Comparison of ENCODE assay signal across 8 mouse cellular contexts in the genomic region with DNA sequence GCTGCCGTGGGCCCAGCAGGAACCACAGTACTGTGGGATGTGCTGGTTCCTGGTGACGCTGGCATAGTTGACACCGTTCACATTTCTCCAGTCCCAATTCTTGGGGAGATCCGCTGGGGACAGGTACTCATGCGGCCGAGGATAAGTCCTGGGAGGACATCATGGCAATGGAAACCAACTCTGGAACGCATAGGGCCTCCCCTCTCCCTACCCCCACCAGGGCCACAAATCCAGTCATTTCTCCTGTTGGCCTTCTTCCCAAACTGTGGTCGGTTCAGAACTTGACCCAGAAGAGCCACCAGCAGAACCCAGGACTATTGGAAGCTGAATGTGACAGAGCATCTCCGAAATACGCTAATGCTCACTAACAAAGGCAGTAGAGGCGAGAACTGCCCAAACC. TPM values are rescaled to one million over a fixed set of nuclear protein-coding genes. Genes with fewer than 3 reads are reported as not detected.
DNase-seq lines count a peak whose midpoint lies in the region; ATAC-seq and TF ChIP-seq lines count a peak whose summit lies in the region.

No protein-coding gene starts in this region.

- peaks cover 56% of the 10 kb centered on the region for H3K79me2 ChIP-seq in macrophage (ENCODE audit: inconsistent target)

- peak overlapping the region; percentile 82 for H3K9ac ChIP-seq in heart, embryonic 13.5 days
- peak overlapping the region; percentile 68 for H3K9ac ChIP-seq in ES-E14 (ENCODE audit: insufficient read depth, low read depth, low read length, poor library complexity, severe bottlenecking)
- peak overlapping the region; percentile 68 for H3K9ac ChIP-seq in forebrain, postnatal 0 days

- peak overlapping the region; percentile 88 for H3K4me2 ChIP-seq in heart, embryonic 13.5 days
- H3K4me2 ChIP-seq in forebrain, postnatal 0 days (ENCODE audit: low read depth), result peak overlapping the region; percentile 83

- DNase-seq in heart, adult 18-20 months, result no peak
- DNase-seq in ES-E14 (ENCODE audit: low read depth, low spot score), result no peak
- peak; percentile 25 for DNase-seq in forebrain, postnatal 0 days
- no peak for DNase-seq in left cerebral cortex, postnatal 14 days (ENCODE audit: low spot score in 2 of 2)
- no peak for DNase-seq in yolk sac, embryonic 10.5 days (ENCODE audit: low spot score)

- in situ Hi-C loops in ES-E14 (cut with MboI; ENCODE audit: low sequenced_read_pairs in 2 of 2, unreplicated experiment in 2 of 2), result no loop called here

- no peak for ATAC-seq in heart, embryonic 13.5 days (ENCODE audit: extremely low read depth, insufficient number of reproducible peaks, low FRiP score, low TSS enrichment)
- peak; percentile 7; the same call in 1 of the 2 replicates for ATAC-seq in forebrain, postnatal 0 days
- no peak for ATAC-seq in frontal cortex, adult (ENCODE audit: low TSS enrichment)

- no peaks in the 10 kb centered on the region for H3K27me3 ChIP-seq in heart, embryonic 13.5 days (replicated peaks)
- H3K27me3 ChIP-seq in forebrain, postnatal 0 days (ENCODE audit: insufficient read depth, low read length), result no peaks in the 10 kb centered on the region

- intact Hi-C loops in left cerebral cortex, postnatal 14 days (cut with DNase I), result no loop called here

- TF ChIP-seq CTCF in forebrain, postnatal 0 days (IDR thresholded peaks at IDR 0.05; ENCODE audit: low read depth), result no peak

- 67% methylated on average over 11 of the region's 11 CpGs for WGBS in heart, embryonic 13.5 days
- WGBS in forebrain, postnatal 0 days, result 65% methylated on average over 11 of the region's 11 CpGs
- 43% methylated on average over 11 of the region's 11 CpGs for WGBS in macrophage (ENCODE audit: missing documents)

- H3K4me1 ChIP-seq in heart, embryonic 13.5 days, result peaks cover 37% of the 10 kb centered on the region
- peaks cover 0 to 30% of the 10 kb centered on the region in 2 experiments; a peak in 2 of 4 replicates for H3K4me1 ChIP-seq in ES-E14 (ENCODE audit: control insufficient read depth in 2 of 2, insufficient read depth in 2 of 2, low read length in 2 of 2, poor library complexity in 1 of 2)
- H3K4me1 ChIP-seq in forebrain, postnatal 0 days (ENCODE audit: insufficient read depth), result peaks cover 12% of the 10 kb centered on the region

- no peak overlapping the region for H3K27ac ChIP-seq in heart, embryonic 13.5 days (replicated peaks)
- H3K27ac ChIP-seq in ES-E14 (ENCODE audit: insufficient read depth, low read depth, low read length, poor library complexity, severe bottlenecking), result no peak overlapping the region
- peak overlapping the region; percentile 50; the same call in 1 of the 2 replicates for H3K27ac ChIP-seq in forebrain, postnatal 0 days (ENCODE audit: low read depth, low read length)
- peak overlapping the region; percentile 99 for H3K27ac ChIP-seq in macrophage

- peaks cover 20% of the 10 kb centered on the region for H3K36me3 ChIP-seq in heart, embryonic 13.5 days
- H3K36me3 ChIP-seq in ES-E14 (ENCODE audit: control insufficient read depth, insufficient read depth, low read length, poor library complexity, severe bottlenecking) (peaks cover 26% of the 10 kb centered on the region), macrophage (ENCODE audit: inconsistent target) (peaks cover 25% of the 10 kb centered on the region)
- H3K36me3 ChIP-seq in forebrain, postnatal 0 days (ENCODE audit: insufficient read depth), result 0 out of 2 replicates have a peak, but pooled peaks cover 3% of the 10 kb centered on the region

- H3K9me3 ChIP-seq in heart, embryonic 13.5 days, result no peaks in the 10 kb centered on the region
- H3K9me3 ChIP-seq in ES-E14 (ENCODE audit: control insufficient read depth, insufficient read depth, low read depth, low read length), result no peaks in the 10 kb centered on the region
- no peaks in the 10 kb centered on the region for H3K9me3 ChIP-seq in forebrain, postnatal 0 days (ENCODE audit: low read length)

- peak overlapping the region; percentile 75 for H3K4me3 ChIP-seq in heart, embryonic 13.5 days
- H3K4me3 ChIP-seq in ES-E14 (ENCODE audit: insufficient read depth in 1 of 2, low read depth in 1 of 2, low read length in 2 of 2, poor library complexity in 1 of 2, severe bottlenecking in 1 of 2) (peak overlapping the region; percentile 48 to 71), macrophage (ENCODE audit: inconsistent target) (peak overlapping the region; percentile 91)
- H3K4me3 ChIP-seq in forebrain, postnatal 0 days (ENCODE audit: low read depth, low read length), result peak overlapping the region; percentile 49

TF ChIP-seq in ES-E14, 5 proteins besides CTCF, POLR2A, EP300 and RAD21:
- no peak for TF ChIP-seq HCFC1 (IDR thresholded peaks at IDR 0.05; ENCODE audit: borderline replicate concordance, insufficient read depth, low read length)
- TF ChIP-seq MAFK (IDR thresholded peaks at IDR 0.05; ENCODE audit: insufficient read depth, low read depth, low read length), result no peak
- no peak for TF ChIP-seq CHD2 (IDR thresholded peaks at IDR 0.05; ENCODE audit: low read depth, low read length)
- TF ChIP-seq ZNF384 (IDR thresholded peaks at IDR 0.05; ENCODE audit: low read depth, low read length), result no peak
- TF ChIP-seq ZC3H11A (IDR thresholded peaks at IDR 0.05; ENCODE audit: borderline replicate concordance, low read depth, low read length), result no peak

RNA-seq across cellular contexts. Expression of a gene that starts 0.7 kb away (rescaled TPM):
- 118 and 126 TPM in 2 replicates for polyA plus RNA-seq in heart, embryonic 13.5 days (2015; fragmentation: Nextera tagmentation; extraction: Ambion mirVana)
- 10 to 100 TPM; 30.0 to 40.1 TPM for total RNA-seq in heart, adult 18-20 months (2021)
- 207 and 324 TPM in 2 replicates for total RNA-seq in ES-E14 (2012; rRNA removed)
- total RNA-seq in forebrain, postnatal 0 days (2014; rRNA removed), result 53.9 and 59.9 TPM in 2 replicates
- polyA plus RNA-seq in forebrain, postnatal 0 days (2015; fragmentation: Nextera tagmentation; extraction: Ambion mirVana), result 72.3 and 74.7 TPM in 2 replicates
- 100 to 1,000 TPM; 207 to 590 (median 358) TPM for total RNA-seq in macrophage (2018; cell fraction: chromatin; rRNA removed)
- total RNA-seq in macrophage (2018; cell fraction: cytosol; rRNA removed), result 1,000 to 10,000 TPM; 1,634 to 3,370 (median 2,405) TPM
- total RNA-seq in macrophage (2018; cell fraction: nucleus; rRNA removed), result 1,000 to 10,000 TPM in 25 of 26 experiments, 100 to 1,000 TPM in 1; 541 to 3,148 (median 1,812) TPM
- polyA plus RNA-seq in macrophage (2018), result 1,508 to 2,797 TPM (median 2,045 TPM) in 3 replicates
- total RNA-seq in left cerebral cortex, postnatal 14 days (2021), result 10 to 100 TPM; 21.2 to 22.8 TPM

RNA-seq across cellular contexts. Expression of a gene that starts 12.3 kb away (rescaled TPM):
- 5.2 and 5.4 TPM in 2 replicates for polyA plus RNA-seq in heart, embryonic 13.5 days (2015; fragmentation: Nextera tagmentation; extraction: Ambion mirVana)
- total RNA-seq in heart, adult 18-20 months (2021), result 1 to 10 TPM; 3.5 to 4.5 TPM
- total RNA-seq in ES-E14 (2012; rRNA removed), result 0.18 TPM in 1 of 2 replicates, not detected in the other
- total RNA-seq in forebrain, postnatal 0 days (2014; rRNA removed), result 0.38 TPM in 1 of 2 replicates, not detected in the other
- 0.11 TPM in 1 of 2 replicates, not detected in the other for polyA plus RNA-seq in forebrain, postnatal 0 days (2015; fragmentation: Nextera tagmentation; extraction: Ambion mirVana)
- 1 to 10 TPM in 1 of 26 experiments, under 1 TPM in 6, not detected in 19; 0.47 to 1.1 (median 0.69) TPM for total RNA-seq in macrophage (2018; cell fraction: chromatin; rRNA removed)
- total RNA-seq in macrophage (2018; cell fraction: cytosol; rRNA removed), result under 1 TPM; 0.09 to 0.90 (median 0.46) TPM
- total RNA-seq in macrophage (2018; cell fraction: nucleus; rRNA removed), result 1 to 10 TPM in 7 of 26 experiments, under 1 TPM in 14, not detected in 5; 0.40 to 2.1 (median 0.73) TPM
- 0.50 to 0.63 TPM in 2 of 3 replicates, not detected in the other for polyA plus RNA-seq in macrophage (2018)
- under 1 TPM in 1 of 2 experiments, not detected in 1; 0.24 TPM for total RNA-seq in left cerebral cortex, postnatal 14 days (2021)

RNA-seq across cellular contexts. Expression of a gene that starts 22.6 kb away (rescaled TPM):
- 78.4 and 82.0 TPM in 2 replicates for polyA plus RNA-seq in heart, embryonic 13.5 days (2015; fragmentation: Nextera tagmentation; extraction: Ambion mirVana)
- 10 to 100 TPM; 27.9 to 29.7 TPM for total RNA-seq in heart, adult 18-20 months (2021)
- total RNA-seq in ES-E14 (2012; rRNA removed), result 63.8 and 83.0 TPM in 2 replicates
- 45.6 and 65.6 TPM in 2 replicates for total RNA-seq in forebrain, postnatal 0 days (2014; rRNA removed)
- 75.7 and 90.7 TPM in 2 replicates for polyA plus RNA-seq in forebrain, postnatal 0 days (2015; fragmentation: Nextera tagmentation; extraction: Ambion mirVana)
- total RNA-seq in macrophage (2018; cell fraction: chromatin; rRNA removed), result 10 to 100 TPM; 10.1 to 69.1 (median 38.7) TPM
- total RNA-seq in macrophage (2018; cell fraction: cytosol; rRNA removed), result 10 to 100 TPM in 23 of 26 experiments, 1 to 10 TPM in 3; 7.9 to 15.8 (median 12.6) TPM
- 10 to 100 TPM in 21 of 26 experiments, 1 to 10 TPM in 5; 5.3 to 42.4 (median 17.5) TPM for total RNA-seq in macrophage (2018; cell fraction: nucleus; rRNA removed)
- polyA plus RNA-seq in macrophage (2018), result 7.5 to 17.9 TPM (median 16.7 TPM) in 3 replicates
- total RNA-seq in left cerebral cortex, postnatal 14 days (2021), result 10 to 100 TPM; 46.2 to 50.4 TPM

RNA-seq across cellular contexts. Expression of a gene that starts 25.7 kb away (rescaled TPM):
- 1,102 and 1,120 TPM in 2 replicates for polyA plus RNA-seq in heart, embryonic 13.5 days (2015; fragmentation: Nextera tagmentation; extraction: Ambion mirVana)
- total RNA-seq in heart, adult 18-20 months (2021), result 1,000 to 10,000 TPM; 1,683 to 1,862 TPM
- 37.4 and 44.3 TPM in 2 replicates for total RNA-seq in ES-E14 (2012; rRNA removed)
- total RNA-seq in forebrain, postnatal 0 days (2014; rRNA removed), result 587 and 783 TPM in 2 replicates
- polyA plus RNA-seq in forebrain, postnatal 0 days (2015; fragmentation: Nextera tagmentation; extraction: Ambion mirVana), result 714 and 873 TPM in 2 replicates
- 10 to 100 TPM in 17 of 26 experiments, 1 to 10 TPM in 9; 3.3 to 67.2 (median 12.4) TPM for total RNA-seq in macrophage (2018; cell fraction: chromatin; rRNA removed)
- total RNA-seq in macrophage (2018; cell fraction: cytosol; rRNA removed), result 100 to 1,000 TPM; 291 to 451 (median 384) TPM
- total RNA-seq in macrophage (2018; cell fraction: nucleus; rRNA removed), result 100 to 1,000 TPM in 1 of 26 experiments, 10 to 100 TPM in 25; 19.0 to 103 (median 51.4) TPM
- polyA plus RNA-seq in macrophage (2018), result 62.0 to 577 TPM (median 488 TPM) in 3 replicates
- 100 to 1,000 TPM; 329 to 340 TPM for total RNA-seq in left cerebral cortex, postnatal 14 days (2021)

RNA-seq across cellular contexts. Expression of a gene that starts 34.7 kb away (rescaled TPM):
- polyA plus RNA-seq in heart, embryonic 13.5 days (2015; fragmentation: Nextera tagmentation; extraction: Ambion mirVana), result 125 and 140 TPM in 2 replicates
- total RNA-seq in heart, adult 18-20 months (2021), result 10 to 100 TPM; 55.5 to 60.0 TPM
- 52.4 and 63.4 TPM in 2 replicates for total RNA-seq in ES-E14 (2012; rRNA removed)
- total RNA-seq in forebrain, postnatal 0 days (2014; rRNA removed), result 68.7 and 77.2 TPM in 2 replicates
- 106 and 107 TPM in 2 replicates for polyA plus RNA-seq in forebrain, postnatal 0 days (2015; fragmentation: Nextera tagmentation; extraction: Ambion mirVana)
- total RNA-seq in macrophage (2018; cell fraction: chromatin; rRNA removed), result 10 to 100 TPM; 17.7 to 49.5 (median 34.4) TPM
- total RNA-seq in macrophage (2018; cell fraction: cytosol; rRNA removed), result 10 to 100 TPM; 43.7 to 70.0 (median 55.6) TPM
- 10 to 100 TPM; 23.5 to 49.1 (median 33.6) TPM for total RNA-seq in macrophage (2018; cell fraction: nucleus; rRNA removed)
- 44.0 to 102 TPM (median 81.1 TPM) in 3 replicates for polyA plus RNA-seq in macrophage (2018)
- 10 to 100 TPM; 43.5 to 47.0 TPM for total RNA-seq in left cerebral cortex, postnatal 14 days (2021)

Comparison
In these comparisons a context has a peak if more than half of its experiments do, and no peak if none do; other contexts are left out.
1. H3K27ac ChIP-seq: peak in forebrain, postnatal 0 days (single experiment) and macrophage (single experiment); none in heart, embryonic 13.5 days (single experiment) and ES-E14 (single experiment).
2. Peak in every context shown above with its lines, with median percentiles within 50 percentile points of each other: H3K4me3 ChIP-seq and H3K9ac ChIP-seq.